Mouse (Mus musculus) midbrain, embryonic 11.5 days (tissue): ENCODE data around the gene Adam19. TPM values are rescaled to one million over a fixed set of nuclear protein-coding genes. Genes with fewer than 3 reads are reported as not detected.

ENCODE experiments used
- ATAC-seq: fragments of 200-750 bp; cut with Nextera tagmentation; 2 replicates; pipeline ENCODE4 v1.8.0; 2017; ENCODE audit warnings: moderate TSS enrichment, moderate library complexity; ENCODE audit not compliant: low FRiP score
- DNase-seq: peaks from one replicate; pipeline ENCODE4 v3.0.0; 2015; ENCODE audit warnings: low spot score; ENCODE audit errors: missing footprints
- H3K27ac ChIP-seq: fragments of 300-500 bp; sonication (generic); 2 replicates; pipeline ENCODE4 v1.5.1; 2014; ENCODE audit warnings: low read depth, low read length
- H3K27me3 ChIP-seq: fragments of 300-500 bp; sonication (generic); 2 replicates; pipeline ENCODE4 v1.6.1; 2014; ENCODE audit warnings: mild to moderate bottlenecking, low read length, moderate library complexity, mixed read lengths; ENCODE audit not compliant: control insufficient read depth, insufficient read depth
- H3K36me3 ChIP-seq: fragments of 300-500 bp; sonication (generic); 2 replicates; pipeline ENCODE4 v1.6.1; 2014; ENCODE audit warnings: mild to moderate bottlenecking, low read length, moderate library complexity, mixed read lengths; ENCODE audit not compliant: control insufficient read depth, insufficient read depth
- H3K4me1 ChIP-seq: fragments of 300-500 bp; sonication (generic); 2 replicates; pipeline ENCODE4 v1.6.1; 2014; ENCODE audit warnings: low read length; ENCODE audit not compliant: control insufficient read depth, insufficient read depth
- H3K4me2 ChIP-seq: fragments of 300-500 bp; sonication (generic); 2 replicates; pipeline ENCODE4 v1.6.1; 2014; ENCODE audit warnings: mild to moderate bottlenecking, moderate library complexity
- H3K4me3 ChIP-seq: fragments of 300-500 bp; sonication (generic); 2 replicates; pipeline ENCODE4 v1.5.1; 2014; ENCODE audit warnings: low read depth, low read length
- H3K9ac ChIP-seq: fragments of 300-500 bp; sonication (generic); 2 replicates; pipeline ENCODE4 v1.6.1; 2014; ENCODE audit warnings: low read length
- H3K9me3 ChIP-seq: fragments of 300-500 bp; sonication (generic); 2 replicates; pipeline ENCODE4 v1.6.1; 2016; ENCODE audit warnings: low read length; ENCODE audit not compliant: control insufficient read depth
- WGBS: fragments of 180-500 bp; shearing (Covaris S2); extraction: QIAGEN DNeasy Blood & Tissue Kit; methylation state at CpG from one replicate; pipeline ENCODE4 v1.1.7; 2014; 5-methylcytosine and 5-hydroxymethylcytosine counted together
- polyA plus RNA-seq: library from polyadenylated mRNA; unstranded; fragments of >200 nt; fragmentation: Nextera tagmentation; extraction: Ambion mirVana; gene quantifications from 2 replicates; pipeline ENCODE4 v1.2.1, GENCODE M21; 2014

Adam19 gene
- polyA plus RNA-seq, 1 experiment from 2014 or later, result 6.1 TPM

- ATAC-seq (no peak), DNase-seq (no peak)
- H3K4me3 ChIP-seq, result no peak overlapping the region
- H3K27ac ChIP-seq, result no peak overlapping the region
- H3K9ac ChIP-seq, result no peak overlapping the region
- H3K9me3 ChIP-seq, result no peaks in the 10 kb centered on the region
- no peaks in the 10 kb centered on the region for H3K36me3 ChIP-seq
- 93% methylated on average over 17 of the region's 17 CpGs for WGBS
- no peaks in the 10 kb centered on the region for H3K4me1 ChIP-seq
- no peaks in the 10 kb centered on the region for H3K27me3 ChIP-seq
- H3K4me2 ChIP-seq, result no peak overlapping the region
Measured at GRCm38 (mm10) chr11:46131022-46131986, 75.5 kb downstream of the Adam19 start.

DNA sequence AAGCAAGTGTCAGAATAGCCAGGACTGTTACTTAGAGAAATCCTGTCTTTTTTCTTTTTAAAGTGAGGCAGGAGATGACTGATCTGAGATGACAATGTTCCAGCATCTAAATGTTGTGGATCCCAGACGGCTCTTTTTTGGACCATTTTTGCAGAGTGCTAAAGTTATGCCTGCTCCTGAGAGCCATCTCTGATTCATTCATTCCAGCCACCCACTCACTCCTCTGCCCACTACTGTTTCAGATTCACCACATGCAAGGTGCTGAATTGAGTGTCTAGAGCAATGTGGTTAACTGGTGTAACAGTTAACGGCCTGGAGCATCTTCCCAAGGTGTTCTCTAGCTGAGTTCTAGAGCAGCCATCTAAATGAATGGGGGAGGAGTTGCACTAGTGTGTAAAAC lies 79.1 kb downstream of the Adam19 start:
- ATAC-seq (no peak), DNase-seq (no peak)
- no peaks in the 10 kb centered on the region for H3K4me1 ChIP-seq
- H3K4me2 ChIP-seq, result no peak overlapping the region
- no peak overlapping the region for H3K27ac ChIP-seq
- H3K9me3 ChIP-seq, result no peaks in the 10 kb centered on the region
- H3K9ac ChIP-seq, result no peak overlapping the region
- no peaks in the 10 kb centered on the region for H3K36me3 ChIP-seq
- no peak overlapping the region for H3K4me3 ChIP-seq
- no peaks in the 10 kb centered on the region for H3K27me3 ChIP-seq
- 95% methylated on average over 2 of the region's 2 CpGs for WGBS

GRCm38 (mm10) chr11:46143342-46143741 lies 87.5 kb downstream of the Adam19 start:
- Histone ChIP-seq H3K36me3 (no peaks in the 10 kb centered on the region), H3K4me2 (no peak overlapping the region), H3K4me3 (no peak overlapping the region), H3K27me3 (no peaks in the 10 kb centered on the region), H3K27ac (no peak overlapping the region), H3K4me1 (no peaks in the 10 kb centered on the region), H3K9ac (no peak overlapping the region), H3K9me3 (no peaks in the 10 kb centered on the region)
- WGBS, result 88% methylated on average over 6 of the region's 6 CpGs
- ATAC-seq (no peak), DNase-seq (no peak)

DNA sequence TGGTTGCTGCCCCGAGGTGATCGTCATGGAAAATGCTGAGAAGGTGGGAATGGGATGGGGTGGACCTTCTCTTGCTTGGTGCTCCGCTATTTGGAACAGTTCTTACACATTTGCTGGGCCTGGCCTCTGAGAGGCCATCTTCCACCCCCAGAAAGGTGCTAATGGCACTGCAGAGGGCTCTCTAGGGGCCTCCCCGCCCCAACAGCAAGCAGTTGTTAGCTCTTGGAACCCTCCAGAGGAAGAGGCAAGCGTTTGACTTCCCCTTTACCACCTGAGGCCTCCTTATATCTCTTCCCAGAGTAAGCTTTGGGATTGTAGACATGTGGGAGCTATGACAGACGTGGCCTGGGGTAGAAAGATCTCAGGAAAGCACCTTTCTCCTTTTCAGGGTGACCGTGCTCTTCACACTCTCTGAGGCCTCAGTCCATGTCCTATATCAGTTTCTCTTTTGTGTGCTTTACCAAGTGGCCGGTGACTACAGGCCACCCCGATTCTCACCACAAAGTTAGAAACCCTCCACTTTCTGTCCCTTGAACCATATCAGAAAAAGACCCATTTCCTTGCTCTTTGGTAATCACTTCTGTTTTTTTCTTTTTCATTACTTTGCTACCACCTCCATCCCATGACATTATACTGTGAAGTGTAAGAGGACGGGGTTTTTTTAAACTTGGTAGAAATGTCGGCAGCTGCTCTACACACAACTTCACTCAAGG lies 89.5 kb downstream of the Adam19 start:
- 91% methylated on average over 11 of the region's 11 CpGs for WGBS
- H3K27me3 ChIP-seq, result no peaks in the 10 kb centered on the region
- no peaks in the 10 kb centered on the region for H3K36me3 ChIP-seq

GRCm38 (mm10) chr11:46146619-46147018 lies 90.8 kb downstream of the Adam19 start:
- Histone ChIP-seq H3K4me2 (no peak overlapping the region), H3K4me1 (no peaks in the 10 kb centered on the region), H3K27ac (no peak overlapping the region), H3K4me3 (no peak overlapping the region), H3K36me3 (no peaks in the 10 kb centered on the region), H3K9ac (no peak overlapping the region), H3K27me3 (no peaks in the 10 kb centered on the region), H3K9me3 (no peaks in the 10 kb centered on the region)
- no peak for DNase-seq
- no peak for ATAC-seq
- 96% methylated on average over 5 of the region's 5 CpGs for WGBS

More for the DNA sequence above, 89.5 kb downstream of the Adam19 start:
- Histone ChIP-seq H3K9ac (no peak overlapping the region), H3K4me1 (no peaks in the 10 kb centered on the region), H3K27ac (no peak overlapping the region), H3K9me3 (no peaks in the 10 kb centered on the region), H3K4me3 (no peak overlapping the region), H3K4me2 (no peak overlapping the region)
- DNase-seq (no peak), ATAC-seq (no peak)

DNA sequence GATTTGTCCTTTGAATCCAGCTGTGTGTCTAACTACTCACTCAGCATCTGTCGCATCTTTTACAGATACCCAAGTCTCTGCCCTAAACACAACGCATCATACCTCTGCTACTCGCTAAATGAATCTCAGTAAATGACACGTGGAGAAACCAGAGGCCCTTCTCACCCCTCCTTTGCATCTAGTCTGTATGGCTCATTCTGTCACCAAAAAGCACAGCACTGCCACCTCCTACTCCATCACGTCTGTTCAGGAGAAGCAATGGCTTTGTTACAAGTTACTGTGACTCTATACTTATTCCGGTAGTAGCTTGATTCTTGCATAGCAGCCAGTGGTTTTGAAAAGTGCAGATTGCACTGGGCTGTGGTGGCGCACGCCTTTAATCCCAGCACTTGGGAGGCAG lies 101.2 kb downstream of the Adam19 start:
- 89% methylated on average over 8 of the region's 8 CpGs for WGBS

GRCm38 (mm10) chr11:46157462-46157861 lies 101.7 kb downstream of the Adam19 start:
- H3K27ac ChIP-seq, result no peak overlapping the region
- no peaks in the 10 kb centered on the region for H3K36me3 ChIP-seq
- H3K27me3 ChIP-seq, result no peaks in the 10 kb centered on the region
- ATAC-seq (no peak), DNase-seq (no peak)
- no peaks in the 10 kb centered on the region for H3K9me3 ChIP-seq
- no peak overlapping the region for H3K9ac ChIP-seq
- H3K4me3 ChIP-seq, result no peak overlapping the region
- H3K4me1 ChIP-seq, result no peaks in the 10 kb centered on the region
- no peak overlapping the region for H3K4me2 ChIP-seq

More for the DNA sequence above, 101.2 kb downstream of the Adam19 start:
- no peak overlapping the region for H3K4me3 ChIP-seq
- H3K4me1 ChIP-seq, result no peaks in the 10 kb centered on the region
- H3K9ac ChIP-seq, result no peak overlapping the region
- no peaks in the 10 kb centered on the region for H3K36me3 ChIP-seq
- ATAC-seq (no peak), DNase-seq (no peak)
- H3K9me3 ChIP-seq, result no peaks in the 10 kb centered on the region
- no peaks in the 10 kb centered on the region for H3K27me3 ChIP-seq
- no peak overlapping the region for H3K4me2 ChIP-seq
- H3K27ac ChIP-seq, result no peak overlapping the region

GRCm38 (mm10) chr11:46165866-46166585 lies 110.2 kb downstream of the Adam19 start, which contains the start of gene Nipal4:
Gene Nipal4 (minus strand): TSS chr11:46166508.
- Histone ChIP-seq H3K27ac (no peak within 1 kb of the TSS), H3K4me2 (peak within 1 kb of the TSS; percentile 91), H3K27me3 (0 out of 2 replicates have a peak, but pooled peaks cover 4% of the 10 kb centered on the region), H3K9me3 (no peaks in the 10 kb centered on the region), H3K4me3 (peak within 1 kb of the TSS; percentile 40), H3K9ac (peak within 1 kb of the TSS; percentile 51), H3K36me3 (no peaks in the 10 kb centered on the region), H3K4me1 (no peaks in the 10 kb centered on the region)
- 3% methylated on average over 40 of the region's 40 CpGs for WGBS
- peak; percentile 90 for DNase-seq
- peak; percentile 66 for ATAC-seq
